ENCODE assay signal across 20 mouse cellular contexts in genomic region chr6:49990522-49990858, GRCm38 (mm10).
DNase-seq lines count a peak whose midpoint lies in the region; ATAC-seq and TF ChIP-seq lines count a peak whose summit lies in the region.
"Had no signal": no experiment of that assay in that cellular context is flagged by ENCODE, and none has a peak within 500 bp of the region (broad histone marks: within the 10 kb centered on the region; RNA-seq: fewer than 3 reads in every experiment).

No protein-coding gene starts in this region.

- no peaks in the 10 kb centered on the region for H3K36me3 ChIP-seq in heart, embryonic 12.5 days
- H3K36me3 ChIP-seq in lung, embryonic 14.5 days (ENCODE audit: insufficient read depth): no peaks in the 10 kb centered on the region
- no peaks in the 10 kb centered on the region for H3K36me3 ChIP-seq in forebrain, embryonic 11.5 days (ENCODE audit: control insufficient read depth, insufficient read depth, low read length)
- H3K36me3 ChIP-seq: hindbrain, embryonic 13.5 days; kidney, embryonic 15.5 days; neural tube, embryonic 15.5 days had no signal

- ATAC-seq in heart, embryonic 12.5 days (ENCODE audit: insufficient number of reproducible peaks, low FRiP score): no peak
- peak; percentile 67; the same call in 1 of the 2 replicates for ATAC-seq in lung, embryonic 14.5 days (ENCODE audit: insufficient read depth)
- ATAC-seq in forebrain, embryonic 11.5 days (replicated peaks; ENCODE audit: low FRiP score): no peak
- ATAC-seq: CD4-positive, CD25-positive, alpha-beta regulatory T cell, adult 4 months had no signal

- H3K27ac ChIP-seq in heart, embryonic 12.5 days (ENCODE audit: poor library complexity, severe bottlenecking): peak overlapping the region; percentile 62
- no peak overlapping the region for H3K27ac ChIP-seq in lung, embryonic 14.5 days (ENCODE audit: low read depth)
- H3K27ac ChIP-seq in forebrain, embryonic 11.5 days (ENCODE audit: low read depth, low read length): no peak overlapping the region
- H3K27ac ChIP-seq: hindbrain, embryonic 13.5 days; kidney, embryonic 15.5 days; layer of hippocampus, adult 2 months; neural tube, embryonic 15.5 days had no signal

- TF ChIP-seq CTCF in lung, embryonic 14.5 days (IDR thresholded peaks at IDR 0.05; ENCODE audit: low read depth): no peak

- WGBS in heart, embryonic 12.5 days: 43% methylated on average over 8 of the region's 8 CpGs
- 22% methylated on average over 8 of the region's 8 CpGs for WGBS in lung, embryonic 14.5 days
- WGBS in forebrain, embryonic 11.5 days: 70% methylated on average over 8 of the region's 8 CpGs

- DNase-seq in heart, postnatal 14 days: no peak
- DNase-seq in heart, postnatal 4 days: peak; percentile 16
- DNase-seq in heart, adult 9 months (ENCODE audit: low spot score in 2 of 2): no peak
- no peak for DNase-seq in lung, embryonic 14.5 days
- DNase-seq in lung, postnatal 14 days: no peak
- DNase-seq in retina, adult 2 months (ENCODE audit: low read depth, low spot score): peak; percentile 43
- DNase-seq in forebrain, embryonic 11.5 days (ENCODE audit: low spot score): no peak
- DNase-seq: adrenal gland, postnatal 14 days; cerebellum, adult 8-10 months; cerebellum, postnatal 36 days; gastrocnemius, postnatal 14 days; right cerebral cortex, postnatal 25 days; spleen, adult 18-20 months had no signal

- no peak overlapping the region for H3K4me3 ChIP-seq in heart, embryonic 12.5 days
- H3K4me3 ChIP-seq in lung, embryonic 14.5 days (ENCODE audit: low read depth, low read length): no peak overlapping the region
- H3K4me3 ChIP-seq in forebrain, embryonic 11.5 days (ENCODE audit: low read depth, low read length): no peak overlapping the region
- H3K4me3 ChIP-seq: hindbrain, embryonic 13.5 days; kidney, embryonic 15.5 days; layer of hippocampus, adult 2 months; neural tube, embryonic 15.5 days had no signal

- H3K4me1 ChIP-seq in heart, embryonic 12.5 days (replicated peaks): peaks cover 7% of the 10 kb centered on the region
- H3K4me1 ChIP-seq in lung, embryonic 14.5 days (ENCODE audit: insufficient read depth): peaks cover 15% of the 10 kb centered on the region
- no peaks in the 10 kb centered on the region; the same call in 1 of the 2 replicates for H3K4me1 ChIP-seq in forebrain, embryonic 11.5 days (replicated peaks; ENCODE audit: control insufficient read depth, insufficient read depth, low read length)

- no peak overlapping the region for H3K9ac ChIP-seq in heart, embryonic 12.5 days
- H3K9ac ChIP-seq in lung, embryonic 14.5 days: no peak overlapping the region
- H3K9ac ChIP-seq in forebrain, embryonic 11.5 days (ENCODE audit: low read length): no peak overlapping the region
- H3K9ac ChIP-seq: hindbrain, embryonic 13.5 days; kidney, embryonic 15.5 days; neural tube, embryonic 15.5 days had no signal

- no peaks in the 10 kb centered on the region for H3K9me3 ChIP-seq in heart, embryonic 12.5 days (replicated peaks)
- H3K9me3 ChIP-seq in lung, embryonic 14.5 days (ENCODE audit: low read depth, low read length): no peaks in the 10 kb centered on the region
- no peaks in the 10 kb centered on the region for H3K9me3 ChIP-seq in forebrain, embryonic 11.5 days (ENCODE audit: control insufficient read depth, low read length)
- H3K9me3 ChIP-seq: hindbrain, embryonic 13.5 days; kidney, embryonic 15.5 days; neural tube, embryonic 15.5 days had no signal

- intact Hi-C loops in heart, postnatal 14 days (cut with DNase I): no loop called here

- no peaks in the 10 kb centered on the region for H3K27me3 ChIP-seq in heart, embryonic 12.5 days (replicated peaks)
- no peaks in the 10 kb centered on the region for H3K27me3 ChIP-seq in lung, embryonic 14.5 days (ENCODE audit: insufficient read depth, low read length)
- no peaks in the 10 kb centered on the region for H3K27me3 ChIP-seq in forebrain, embryonic 11.5 days (ENCODE audit: control insufficient read depth, insufficient read depth, low read length)
- H3K27me3 ChIP-seq: hindbrain, embryonic 13.5 days; kidney, embryonic 15.5 days; neural tube, embryonic 15.5 days had no signal

- H3K4me2 ChIP-seq in heart, embryonic 12.5 days: no peak overlapping the region
- H3K4me2 ChIP-seq in lung, embryonic 14.5 days: no peak overlapping the region
- no peak overlapping the region for H3K4me2 ChIP-seq in forebrain, embryonic 11.5 days (ENCODE audit: low read depth, low read length, severe bottlenecking)
- H3K4me2 ChIP-seq: hindbrain, embryonic 13.5 days; kidney, embryonic 15.5 days; midbrain, embryonic 11.5 days; neural tube, embryonic 15.5 days had no signal

Comparison
In these comparisons a context has a peak if more than half of its experiments do, and no peak if none do; other contexts are left out.
1. DNase-seq: peak in heart, postnatal 4 days (single experiment) and retina, adult 2 months (single experiment); none in heart, postnatal 14 days (0 of 2), heart, adult 9 months (0 of 2), lung, embryonic 14.5 days (single experiment), lung, postnatal 14 days (single experiment) and forebrain, embryonic 11.5 days (single experiment).